Mouse (Mus musculus) neural tube, embryonic 13.5 days (tissue): ENCODE data around the gene Rfng. TPM values are rescaled to one million over a fixed set of nuclear protein-coding genes. Genes with fewer than 3 reads are reported as not detected.

Experiments
- polyA plus RNA-seq: library from polyadenylated mRNA; unstranded; fragments of >200 nt; fragmentation: Nextera tagmentation; extraction: Ambion mirVana; gene quantifications from 2 replicates; pipeline ENCODE4 v1.2.1, GENCODE M21; 2015

The Rfng gene
- polyA plus RNA-seq, 1 experiment from 2014 or later: 105 TPM

Other genes starting within 250 kb of the Rfng start
- gene Mcrip1, start 234.5 kb downstream of the Rfng start, polyA plus RNA-seq: 201 and 236 TPM in 2 replicates
- gene Ppp1r27, start 233.1 kb downstream of the Rfng start, polyA plus RNA-seq: not detected in 2 replicates
- 329 and 382 TPM in 2 replicates for gene P4hb, start 211.0 kb downstream of the Rfng start, polyA plus RNA-seq
- gene Arhgdia, start 202.6 kb downstream of the Rfng start, polyA plus RNA-seq: 529 and 543 TPM in 2 replicates
- 292 and 326 TPM in 2 replicates for gene Alyref, start 185.8 kb downstream of the Rfng start, polyA plus RNA-seq
- 175 and 192 TPM in 2 replicates for gene Anapc11, start 185.8 kb downstream of the Rfng start, polyA plus RNA-seq
- 0.81 TPM in 1 of 2 replicates, not detected in the other for gene Npb, start 175.7 kb downstream of the Rfng start, polyA plus RNA-seq
- 167 and 175 TPM in 2 replicates for gene Pcyt2, start 166.3 kb downstream of the Rfng start, polyA plus RNA-seq
- gene Sirt7, start 159.0 kb downstream of the Rfng start, polyA plus RNA-seq: 52.0 and 55.2 TPM in 2 replicates
- gene Mafg, start 150.6 kb downstream of the Rfng start, polyA plus RNA-seq: 35.5 and 36.0 TPM in 2 replicates
- gene Pycr1, start 140.4 kb downstream of the Rfng start, polyA plus RNA-seq: 24.7 and 24.8 TPM in 2 replicates
- 0.66 and 1.7 TPM in 2 replicates for gene Myadml2, start 136.0 kb downstream of the Rfng start, polyA plus RNA-seq
- 2.5 and 2.7 TPM in 2 replicates for gene Notum, start 123.0 kb downstream of the Rfng start, polyA plus RNA-seq
- 131 and 141 TPM in 2 replicates for gene Aspscr1, start 111.2 kb downstream of the Rfng start, polyA plus RNA-seq
- 91.2 and 101 TPM in 2 replicates for gene Cenpx, start 70.5 kb downstream of the Rfng start, polyA plus RNA-seq
- gene Lrrc45, start 70.3 kb downstream of the Rfng start, polyA plus RNA-seq: 64.4 and 66.0 TPM in 2 replicates
- gene Rac3, start 62.7 kb downstream of the Rfng start, polyA plus RNA-seq: 235 and 267 TPM in 2 replicates
- 10.6 and 13.0 TPM in 2 replicates for gene Dcxr, start 56.9 kb downstream of the Rfng start, polyA plus RNA-seq
- 0.99 and 1.2 TPM in 2 replicates for gene Cbr2, start 52.1 kb downstream of the Rfng start, polyA plus RNA-seq
- 2.4 and 2.5 TPM in 2 replicates for gene Hmga1b, start 21.4 kb downstream of the Rfng start, polyA plus RNA-seq
- 243 and 255 TPM in 2 replicates for gene Gps1, start 65 bp upstream of the Rfng start, polyA plus RNA-seq
- gene Dus1l, start 12.2 kb upstream of the Rfng start, polyA plus RNA-seq: 39.8 and 49.0 TPM in 2 replicates
- gene Fasn, start 40.3 kb upstream of the Rfng start, polyA plus RNA-seq: 63.8 and 67.4 TPM in 2 replicates
- 3.9 and 4.2 TPM in 2 replicates for gene Ccdc57, start 148.7 kb upstream of the Rfng start, polyA plus RNA-seq
- 12.7 and 16.8 TPM in 2 replicates for gene Slc16a3, start 164.3 kb upstream of the Rfng start, polyA plus RNA-seq
- 135 and 138 TPM in 2 replicates for gene Csnk1d, start 207.1 kb upstream of the Rfng start, polyA plus RNA-seq